Mouse (Mus musculus): Measurements from ENCODE around the gene Rpl23a. TPM values are rescaled to one million over a fixed set of nuclear protein-coding genes. Genes with fewer than 3 reads are reported as not detected.
"Not testable (repeated sequence)": the region's sequence is repeated elsewhere in the genome, so short reads cannot be mapped to it uniquely, and the experiment has no call there.

Rpl23a gene
- polyA plus RNA-seq, 1 experiment from 2014 or later = 997 TPM

DNA sequence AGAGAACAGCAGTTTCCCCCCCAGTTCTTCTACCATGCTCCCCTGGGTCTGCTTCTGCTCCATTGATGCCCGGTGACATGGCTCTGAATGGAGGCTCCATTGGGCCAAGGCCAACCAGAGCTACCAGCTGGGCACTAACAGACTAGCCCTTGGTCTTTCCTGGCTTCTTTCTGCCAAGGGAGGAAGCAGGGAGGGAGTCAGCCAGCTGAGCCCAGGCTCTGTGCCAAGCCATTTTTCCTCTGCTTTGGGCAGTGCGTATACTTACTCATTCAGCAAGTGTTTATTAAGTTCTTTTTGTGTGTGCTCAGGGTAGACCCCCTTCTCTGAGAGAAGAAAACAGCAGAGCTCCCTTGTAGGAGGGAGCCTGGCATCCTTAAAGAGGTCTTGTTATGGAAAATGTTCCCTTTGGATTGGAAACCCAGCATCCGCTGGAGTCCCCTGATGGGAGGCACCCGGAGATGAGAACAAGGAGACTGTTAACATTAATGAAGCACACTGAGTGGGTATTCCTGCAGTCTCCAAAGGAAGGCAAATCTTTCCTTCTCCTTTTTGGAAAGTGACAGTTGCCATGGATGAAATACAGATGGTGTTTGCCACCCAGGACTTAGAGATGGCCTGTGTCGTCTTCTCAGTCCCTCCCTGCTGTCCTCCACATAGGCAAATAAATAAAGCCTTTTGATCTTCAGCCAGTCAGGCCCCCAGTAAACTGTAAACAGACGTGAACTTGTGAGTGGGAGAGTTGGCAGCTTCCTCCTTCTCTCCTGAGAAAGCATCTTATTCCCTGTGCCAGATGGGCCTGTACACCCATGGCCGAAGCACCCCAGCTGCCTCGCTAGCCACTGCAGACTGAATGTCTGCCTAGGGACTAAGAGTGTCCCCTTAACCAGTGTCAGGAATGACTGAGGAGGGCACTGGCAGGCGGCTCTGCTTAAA is 30.8 kb downstream of the Rpl23a start:
- ATAC-seq (ENCODE audit: low FRiP score) = no peak
- WGBS = 77% methylated on average over 9 of the region's 9 CpGs
- Histone ChIP-seq H3K4me1 (peaks cover 9% of the 10 kb centered on the region), H3K4me3 (replicated peaks) (no peak overlapping the region), H3K27me3 (no peaks in the 10 kb centered on the region), H3K9me3 (no peaks in the 10 kb centered on the region), H3K27ac (peak overlapping the region; percentile 20; the same call in 1 of the 2 replicates), H3K36me3 (replicated peaks) (peaks cover 92% of the 10 kb centered on the region), H3K4me2 (no peak overlapping the region), H3K9ac (no peak overlapping the region)

- Histone ChIP-seq H3K27me3 (no peaks in the 10 kb centered on the region), H3K4me2 (no peak overlapping the region), H3K36me3 (replicated peaks) (peaks cover 89% of the 10 kb centered on the region), H3K27ac (no peak overlapping the region), H3K4me3 (replicated peaks) (no peak overlapping the region), H3K4me1 (peaks cover 5% of the 10 kb centered on the region; the same call in 1 of the 2 replicates), H3K9me3 (no peaks in the 10 kb centered on the region), H3K9ac (no peak overlapping the region)
- WGBS = 35% methylated on average over 1 of the region's 1 CpGs
- no peak for ATAC-seq (ENCODE audit: low FRiP score)
Measured at GRCm38 (mm10) chr11:78151161-78151560, 32.2 kb downstream of the Rpl23a start.

- Histone ChIP-seq H3K4me3 (replicated peaks) (no peak overlapping the region), H3K9ac (no peak overlapping the region), H3K4me2 (no peak overlapping the region), H3K36me3 (replicated peaks) (peaks cover 79% of the 10 kb centered on the region), H3K27ac (no peak overlapping the region), H3K9me3 (no peaks in the 10 kb centered on the region), H3K27me3 (no peaks in the 10 kb centered on the region), H3K4me1 (no peaks in the 10 kb centered on the region)
- ATAC-seq (ENCODE audit: low FRiP score) = no peak
- 91% methylated on average over 6 of the region's 6 CpGs for WGBS
Measured at GRCm38 (mm10) chr11:78146707-78147543, 36.5 kb downstream of the Rpl23a start.

DNA sequence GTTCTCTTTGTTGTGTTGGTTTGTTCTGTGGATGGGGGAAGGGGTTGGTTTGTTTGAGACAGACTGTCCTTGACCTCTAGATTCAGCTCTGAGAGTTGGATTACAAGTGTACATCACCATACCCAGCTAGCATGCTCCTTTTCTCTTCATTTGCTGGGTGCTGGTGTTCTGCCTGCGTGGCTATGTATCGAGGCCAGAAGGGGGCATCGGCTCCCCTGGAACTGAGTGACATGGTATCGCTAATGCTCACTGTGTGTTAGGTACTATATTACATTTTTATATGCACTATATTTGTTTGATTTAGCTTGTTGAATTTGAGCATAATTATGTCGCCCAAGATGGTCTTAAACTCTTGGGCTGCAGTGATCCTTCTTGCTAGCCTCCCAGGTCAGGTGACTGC is 37.2 kb downstream of the Rpl23a start:
- Histone ChIP-seq H3K9me3 (no peaks in the 10 kb centered on the region), H3K27ac (no peak overlapping the region), H3K9ac (no peak overlapping the region), H3K4me2 (no peak overlapping the region), H3K4me3 (replicated peaks) (no peak overlapping the region), H3K27me3 (no peaks in the 10 kb centered on the region), H3K4me1 (no peaks in the 10 kb centered on the region), H3K36me3 (replicated peaks) (peaks cover 74% of the 10 kb centered on the region)
- WGBS = 87% methylated on average over 5 of the region's 5 CpGs
- ATAC-seq (ENCODE audit: low FRiP score) = no peak

DNA sequence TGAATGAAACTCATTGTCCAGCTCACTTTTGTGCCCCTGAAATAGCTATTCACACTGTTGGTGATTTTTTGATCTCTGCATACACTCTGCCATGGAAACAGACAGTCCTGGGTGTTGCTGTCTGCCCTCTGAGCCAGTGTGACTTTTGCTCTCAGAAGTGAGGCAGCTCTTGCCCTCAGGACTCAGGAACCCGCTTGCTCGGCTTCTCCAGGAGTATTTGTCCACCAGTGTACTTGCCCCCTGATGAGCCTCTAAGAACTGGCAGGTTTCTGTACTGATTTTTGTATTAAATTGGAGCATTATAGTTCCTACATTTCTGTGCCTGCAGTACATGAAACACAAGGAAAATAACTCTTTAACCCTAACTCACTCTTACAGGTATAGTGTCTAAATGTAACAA is 39.9 kb downstream of the Rpl23a start:
- 83% methylated on average over 2 of the region's 2 CpGs for WGBS

GRCm38 (mm10) chr11:78140665-78141064 is 42.7 kb downstream of the Rpl23a start:
- H3K9ac ChIP-seq = no peak overlapping the region
- H3K4me3 ChIP-seq (replicated peaks) = no peak overlapping the region
- no peaks in the 10 kb centered on the region for H3K9me3 ChIP-seq
- H3K4me2 ChIP-seq = no peak overlapping the region
- H3K36me3 ChIP-seq (replicated peaks) = peaks cover 28% of the 10 kb centered on the region
- no peak overlapping the region for H3K27ac ChIP-seq
- ATAC-seq (ENCODE audit: low FRiP score) = no peak
- no peaks in the 10 kb centered on the region for H3K27me3 ChIP-seq
- H3K4me1 ChIP-seq = no peaks in the 10 kb centered on the region
- 91% methylated on average over 5 of the region's 5 CpGs for WGBS

More for the DNA sequence above, 39.9 kb downstream of the Rpl23a start:
- Histone ChIP-seq H3K27me3 (no peaks in the 10 kb centered on the region), H3K27ac (no peak overlapping the region), H3K9ac (no peak overlapping the region), H3K4me3 (replicated peaks) (no peak overlapping the region), H3K4me1 (no peaks in the 10 kb centered on the region), H3K4me2 (no peak overlapping the region), H3K36me3 (replicated peaks) (peaks cover 50% of the 10 kb centered on the region), H3K9me3 (no peaks in the 10 kb centered on the region)
- no peak for ATAC-seq (ENCODE audit: low FRiP score)

GRCm38 (mm10) chr11:78138023-78138422 is 45.4 kb downstream of the Rpl23a start:
- Histone ChIP-seq H3K4me1 (no peaks in the 10 kb centered on the region), H3K9me3 (no peaks in the 10 kb centered on the region), H3K4me2 (no peak overlapping the region), H3K27ac (no peak overlapping the region), H3K4me3 (replicated peaks) (no peak overlapping the region), H3K27me3 (no peaks in the 10 kb centered on the region), H3K9ac (no peak overlapping the region), H3K36me3 (replicated peaks) (peaks cover 2% of the 10 kb centered on the region; the same call in 1 of the 2 replicates)
- ATAC-seq (ENCODE audit: low FRiP score) = no peak
- WGBS = 92% methylated on average over 3 of the region's 3 CpGs

DNA sequence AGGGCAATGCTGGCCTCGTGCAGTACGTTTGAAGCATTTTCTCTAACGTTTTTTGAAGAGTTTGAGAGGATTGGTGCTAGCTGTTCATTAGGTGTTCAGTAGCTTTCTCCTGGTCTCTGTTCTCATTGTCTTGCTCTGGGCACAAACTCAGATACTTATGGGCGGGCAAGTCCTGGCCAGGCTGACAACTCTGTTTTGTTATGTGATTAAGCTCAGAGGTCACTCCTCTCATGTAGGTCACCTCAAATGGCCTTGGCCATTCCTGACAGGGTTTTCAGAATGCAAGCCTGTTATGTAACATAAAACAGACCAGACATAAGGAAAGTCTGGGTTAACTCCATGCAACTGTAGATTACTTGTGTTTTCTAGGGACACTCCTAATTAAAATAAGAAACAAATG is 45.8 kb downstream of the Rpl23a start:
- Histone ChIP-seq H3K4me3 (replicated peaks) (no peak overlapping the region), H3K4me2 (no peak overlapping the region), H3K9me3 (no peaks in the 10 kb centered on the region), H3K27me3 (no peaks in the 10 kb centered on the region), H3K27ac (no peak overlapping the region), H3K36me3 (replicated peaks) (no peaks in the 10 kb centered on the region), H3K9ac (no peak overlapping the region), H3K4me1 (no peaks in the 10 kb centered on the region)
- 65% methylated on average over 4 of the region's 4 CpGs for WGBS
- ATAC-seq (ENCODE audit: low FRiP score) = no peak

DNA sequence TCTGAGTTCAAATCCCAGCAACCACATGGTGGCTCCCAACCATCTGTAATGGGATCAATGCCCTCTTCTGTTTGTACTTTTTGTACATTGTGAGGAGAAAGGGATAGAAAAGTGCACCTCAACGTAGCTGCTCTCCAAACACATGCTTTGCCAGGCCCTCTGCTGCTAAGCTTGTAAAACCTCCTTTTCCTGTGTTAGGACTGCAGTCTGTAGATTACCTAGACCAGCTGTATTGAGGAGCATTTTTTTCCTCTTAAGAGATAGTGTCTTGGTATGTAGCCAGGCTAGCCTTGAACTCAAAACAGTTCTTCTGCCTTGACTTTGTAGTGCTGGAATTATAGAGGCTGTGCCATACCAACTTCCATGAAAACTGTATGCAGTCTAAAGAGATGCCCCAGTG is 47.3 kb downstream of the Rpl23a start:
- Histone ChIP-seq H3K36me3 (replicated peaks) (no peaks in the 10 kb centered on the region), H3K4me2 (no peak overlapping the region), H3K4me3 (replicated peaks) (no peak overlapping the region), H3K4me1 (no peaks in the 10 kb centered on the region), H3K9me3 (no peaks in the 10 kb centered on the region), H3K9ac (no peak overlapping the region), H3K27ac (no peak overlapping the region), H3K27me3 (no peaks in the 10 kb centered on the region)
- 93% methylated on average over 1 of the region's 1 CpGs for WGBS
- no peak for ATAC-seq (ENCODE audit: low FRiP score)

- 94% methylated on average over 7 of the region's 7 CpGs for WGBS
- not testable (repeated sequence) for ATAC-seq (ENCODE audit: low FRiP score); H3K4me1 ChIP-seq; H3K27me3 ChIP-seq; H3K36me3 ChIP-seq (replicated peaks); H3K9me3 ChIP-seq; H3K9ac ChIP-seq; H3K4me2 ChIP-seq; H3K27ac ChIP-seq; H3K4me3 ChIP-seq (replicated peaks)
Measured at GRCm38 (mm10) chr11:78135314-78135713, 48.1 kb downstream of the Rpl23a start.

GRCm38 (mm10) chr11:78134344-78134743 is 49.0 kb downstream of the Rpl23a start:
- Histone ChIP-seq H3K9ac (no peak overlapping the region), H3K4me3 (replicated peaks) (no peak overlapping the region), H3K4me2 (no peak overlapping the region), H3K27ac (no peak overlapping the region), H3K9me3 (no peaks in the 10 kb centered on the region), H3K4me1 (peaks cover 3% of the 10 kb centered on the region; the same call in 1 of the 2 replicates), H3K36me3 (replicated peaks) (no peaks in the 10 kb centered on the region), H3K27me3 (no peaks in the 10 kb centered on the region)
- ATAC-seq (ENCODE audit: low FRiP score) = no peak
- 86% methylated on average over 3 of the region's 3 CpGs for WGBS

- Histone ChIP-seq H3K36me3 (replicated peaks) (no peaks in the 10 kb centered on the region), H3K9ac (no peak overlapping the region), H3K4me1 (peaks cover 7% of the 10 kb centered on the region; the same call in 1 of the 2 replicates), H3K4me2 (no peak overlapping the region), H3K4me3 (replicated peaks) (no peak overlapping the region), H3K27ac (no peak overlapping the region), H3K27me3 (no peaks in the 10 kb centered on the region), H3K9me3 (no peaks in the 10 kb centered on the region)
- WGBS = 89% methylated on average over 6 of the region's 6 CpGs
- no peak for ATAC-seq (ENCODE audit: low FRiP score)
Measured at GRCm38 (mm10) chr11:78133915-78134314, 49.5 kb downstream of the Rpl23a start.

Measured in forebrain, embryonic 12.5 days (tissue).